Mouse (Mus musculus) midbrain, embryonic 11.5 days (tissue): ENCODE data around the gene Nexn. TPM values are rescaled to one million over a fixed set of nuclear protein-coding genes. Genes with fewer than 3 reads are reported as not detected.
"Not testable (repeated sequence)": the region's sequence is repeated elsewhere in the genome, so short reads cannot be mapped to it uniquely, and the experiment has no call there.

Source experiments
- ATAC-seq: fragments of 200-750 bp; cut with Nextera tagmentation; 2 replicates; pipeline ENCODE4 v1.8.0; 2017; ENCODE audit warnings: moderate TSS enrichment, moderate library complexity; ENCODE audit not compliant: low FRiP score
- DNase-seq: peaks from one replicate; pipeline ENCODE4 v3.0.0; 2015; ENCODE audit warnings: low spot score; ENCODE audit errors: missing footprints
- H3K27ac ChIP-seq: fragments of 300-500 bp; sonication (generic); 2 replicates; pipeline ENCODE4 v1.5.1; 2014; ENCODE audit warnings: low read depth, low read length
- H3K27me3 ChIP-seq: fragments of 300-500 bp; sonication (generic); 2 replicates; pipeline ENCODE4 v1.6.1; 2014; ENCODE audit warnings: mild to moderate bottlenecking, low read length, moderate library complexity, mixed read lengths; ENCODE audit not compliant: control insufficient read depth, insufficient read depth
- H3K36me3 ChIP-seq: fragments of 300-500 bp; sonication (generic); 2 replicates; pipeline ENCODE4 v1.6.1; 2014; ENCODE audit warnings: mild to moderate bottlenecking, low read length, moderate library complexity, mixed read lengths; ENCODE audit not compliant: control insufficient read depth, insufficient read depth
- H3K4me1 ChIP-seq: fragments of 300-500 bp; sonication (generic); 2 replicates; pipeline ENCODE4 v1.6.1; 2014; ENCODE audit warnings: low read length; ENCODE audit not compliant: control insufficient read depth, insufficient read depth
- H3K4me2 ChIP-seq: fragments of 300-500 bp; sonication (generic); 2 replicates; pipeline ENCODE4 v1.6.1; 2014; ENCODE audit warnings: mild to moderate bottlenecking, moderate library complexity
- H3K4me3 ChIP-seq: fragments of 300-500 bp; sonication (generic); 2 replicates; pipeline ENCODE4 v1.5.1; 2014; ENCODE audit warnings: low read depth, low read length
- H3K9ac ChIP-seq: fragments of 300-500 bp; sonication (generic); 2 replicates; pipeline ENCODE4 v1.6.1; 2014; ENCODE audit warnings: low read length
- H3K9me3 ChIP-seq: fragments of 300-500 bp; sonication (generic); 2 replicates; pipeline ENCODE4 v1.6.1; 2016; ENCODE audit warnings: low read length; ENCODE audit not compliant: control insufficient read depth
- WGBS: fragments of 180-500 bp; shearing (Covaris S2); extraction: QIAGEN DNeasy Blood & Tissue Kit; methylation state at CpG from one replicate; pipeline ENCODE4 v1.1.7; 2014; 5-methylcytosine and 5-hydroxymethylcytosine counted together
- polyA plus RNA-seq: library from polyadenylated mRNA; unstranded; fragments of >200 nt; fragmentation: Nextera tagmentation; extraction: Ambion mirVana; gene quantifications from 2 replicates; pipeline ENCODE4 v1.2.1, GENCODE M21; 2014

The Nexn gene
- polyA plus RNA-seq, 1 experiment from 2014 or later: 2.6 TPM

GRCm38 (mm10) chr3:152202942-152203341 lies 63.2 kb downstream of the Nexn start:
- Histone ChIP-seq H3K36me3 (no peaks in the 10 kb centered on the region), H3K4me2 (no peak overlapping the region), H3K27ac (no peak overlapping the region), H3K9me3 (no peaks in the 10 kb centered on the region), H3K4me1 (no peaks in the 10 kb centered on the region), H3K9ac (no peak overlapping the region), H3K27me3 (no peaks in the 10 kb centered on the region), H3K4me3 (no peak overlapping the region)
- DNase-seq (no peak), ATAC-seq (no peak)

- Histone ChIP-seq H3K9ac (no peak overlapping the region), H3K4me2 (no peak overlapping the region), H3K9me3 (no peaks in the 10 kb centered on the region), H3K27me3 (no peaks in the 10 kb centered on the region), H3K27ac (no peak overlapping the region), H3K36me3 (no peaks in the 10 kb centered on the region), H3K4me3 (no peak overlapping the region), H3K4me1 (no peaks in the 10 kb centered on the region)
- no peak for DNase-seq
- ATAC-seq: no peak
- WGBS: 83% methylated on average over 2 of the region's 2 CpGs
These were observed 64.5 kb downstream of the Nexn start for GRCm38 (mm10) chr3:152201651-152202050.

- H3K4me3 ChIP-seq: no peak overlapping the region
- H3K27me3 ChIP-seq: no peaks in the 10 kb centered on the region
- DNase-seq: no peak
- no peak for ATAC-seq
- WGBS: 86% methylated on average over 3 of the region's 3 CpGs
- H3K36me3 ChIP-seq: no peaks in the 10 kb centered on the region
- no peak overlapping the region for H3K9ac ChIP-seq
- no peak overlapping the region for H3K27ac ChIP-seq
- H3K4me1 ChIP-seq: no peaks in the 10 kb centered on the region
- no peak overlapping the region for H3K4me2 ChIP-seq
- H3K9me3 ChIP-seq: no peaks in the 10 kb centered on the region
These were observed 65.0 kb downstream of the Nexn start for GRCm38 (mm10) chr3:152201181-152201580.

GRCm38 (mm10) chr3:152199125-152199524 lies 67.0 kb downstream of the Nexn start:
- Histone ChIP-seq H3K4me2 (no peak overlapping the region), H3K27me3 (no peaks in the 10 kb centered on the region), H3K9ac (no peak overlapping the region), H3K9me3 (no peaks in the 10 kb centered on the region), H3K36me3 (no peaks in the 10 kb centered on the region), H3K27ac (no peak overlapping the region), H3K4me1 (no peaks in the 10 kb centered on the region), H3K4me3 (no peak overlapping the region)
- no peak for DNase-seq
- no peak; the same call in 1 of the 2 replicates for ATAC-seq
- WGBS: 62% methylated on average over 3 of the region's 3 CpGs

GRCm38 (mm10) chr3:152197246-152197645 lies 68.9 kb downstream of the Nexn start:
- not testable (repeated sequence) for H3K27ac ChIP-seq, H3K27me3 ChIP-seq, H3K4me3 ChIP-seq, H3K9me3 ChIP-seq, H3K9ac ChIP-seq, H3K4me1 ChIP-seq, ATAC-seq, H3K4me2 ChIP-seq, H3K36me3 ChIP-seq, DNase-seq
- WGBS: 40% methylated on average over 2 of the region's 2 CpGs

GRCm38 (mm10) chr3:152193635-152194097 lies 72.5 kb downstream of the Nexn start:
- no peaks in the 10 kb centered on the region for H3K36me3 ChIP-seq
- peak overlapping the region; percentile 37 for H3K4me3 ChIP-seq
- H3K4me2 ChIP-seq: peak overlapping the region; percentile 59
- H3K27me3 ChIP-seq: no peaks in the 10 kb centered on the region
- H3K9ac ChIP-seq: peak overlapping the region; percentile 59
- 1% methylated on average over 17 of the region's 17 CpGs for WGBS
- H3K9me3 ChIP-seq: no peaks in the 10 kb centered on the region
- peak overlapping the region; percentile 35; the same call in 1 of the 2 replicates for H3K27ac ChIP-seq
- H3K4me1 ChIP-seq: peaks cover 3% of the 10 kb centered on the region
- ATAC-seq: peak; percentile 96
- peak; percentile 95 for DNase-seq

- WGBS: 16% methylated on average over 7 of the region's 7 CpGs
- Histone ChIP-seq H3K4me2 (peak overlapping the region; percentile 59), H3K36me3 (no peaks in the 10 kb centered on the region), H3K9me3 (no peaks in the 10 kb centered on the region), H3K9ac (peak overlapping the region; percentile 59), H3K4me1 (peaks cover 3% of the 10 kb centered on the region), H3K27me3 (no peaks in the 10 kb centered on the region), H3K27ac (peak overlapping the region; percentile 35; the same call in 1 of the 2 replicates), H3K4me3 (peak overlapping the region; percentile 37)
- ATAC-seq: no peak; the same call in 1 of the 2 replicates
- DNase-seq: no peak
These were observed 73.0 kb downstream of the Nexn start for GRCm38 (mm10) chr3:152193177-152193576.

- Histone ChIP-seq H3K4me1 (peaks cover 3% of the 10 kb centered on the region), H3K27ac (no peak overlapping the region), H3K4me2 (peak overlapping the region; percentile 32), H3K9ac (peak overlapping the region; percentile 12; the same call in 1 of the 2 replicates), H3K36me3 (no peaks in the 10 kb centered on the region), H3K9me3 (no peaks in the 10 kb centered on the region), H3K27me3 (no peaks in the 10 kb centered on the region), H3K4me3 (0 out of 2 replicates have a peak overlapping the region, but pooled peaks have one; percentile 5)
- WGBS: 67% methylated on average over 10 of the region's 11 CpGs
- DNase-seq: no peak
- no peak for ATAC-seq
These were observed 73.8 kb downstream of the Nexn start for GRCm38 (mm10) chr3:152192238-152192931.

GRCm38 (mm10) chr3:152191791-152192237 lies 74.3 kb downstream of the Nexn start:
- no peaks in the 10 kb centered on the region for H3K36me3 ChIP-seq
- peaks cover 3% of the 10 kb centered on the region for H3K4me1 ChIP-seq
- H3K4me3 ChIP-seq: no peak overlapping the region
- peak overlapping the region; percentile 12; the same call in 1 of the 2 replicates for H3K9ac ChIP-seq
- ATAC-seq (no peak), DNase-seq (no peak)
- no peaks in the 10 kb centered on the region for H3K9me3 ChIP-seq
- H3K27me3 ChIP-seq: no peaks in the 10 kb centered on the region
- WGBS: 58% methylated on average over 6 of the region's 6 CpGs
- peak overlapping the region; percentile 32 for H3K4me2 ChIP-seq
- H3K27ac ChIP-seq: no peak overlapping the region
